Mouse (Mus musculus): ENCODE data around the gene Sacs.
"Not testable (repeated sequence)": the region's sequence is repeated elsewhere in the genome, so short reads cannot be mapped to it uniquely, and the experiment has no call there.

Sacs gene

GRCm38 (mm10) chr14:61137994-61138726 lies at the start of gene Sacs:
TSS of gene Sacs (plus strand) at chr14:61138457.
- peak; percentile 22 for DNase-seq

GRCm38 (mm10) chr14:61090955-61091354 lies 47.3 kb upstream of the Sacs start:
- no peak for DNase-seq

- no peak for DNase-seq
These were observed 46.2 kb upstream of the Sacs start for GRCm38 (mm10) chr14:61092073-61092472.

- no peak for DNase-seq
These were observed 40.2 kb upstream of the Sacs start for GRCm38 (mm10) chr14:61097974-61098625.

GRCm38 (mm10) chr14:61100736-61101135 lies 37.5 kb upstream of the Sacs start:
- no peak for DNase-seq

- no peak for DNase-seq
These were observed 31.9 kb upstream of the Sacs start for GRCm38 (mm10) chr14:61106404-61106803.

GRCm38 (mm10) chr14:61108625-61109024 lies 29.6 kb upstream of the Sacs start:
- DNase-seq, result no peak

GRCm38 (mm10) chr14:61112404-61112803 lies 25.9 kb upstream of the Sacs start:
- DNase-seq, result peak; percentile 92

GRCm38 (mm10) chr14:61124755-61125154 lies 13.5 kb upstream of the Sacs start:
- DNase-seq, result no peak

- DNase-seq, result no peak
These were observed 13.1 kb upstream of the Sacs start for GRCm38 (mm10) chr14:61125201-61125600.

- not testable (repeated sequence) for DNase-seq
These were observed 10.9 kb upstream of the Sacs start for GRCm38 (mm10) chr14:61127365-61127764.

- DNase-seq, result no peak
These were observed 9.2 kb upstream of the Sacs start for GRCm38 (mm10) chr14:61128961-61129507.

GRCm38 (mm10) chr14:61132556-61132955 lies 5.7 kb upstream of the Sacs start:
- DNase-seq, result no peak

GRCm38 (mm10) chr14:61134381-61135030 lies 3.8 kb upstream of the Sacs start:
- no peak for DNase-seq

- DNase-seq, result no peak
These were observed 847 bp upstream of the Sacs start for GRCm38 (mm10) chr14:61137410-61137809.

GRCm38 (mm10) chr14:61138727-61139067 lies 440 bp downstream of the Sacs start:
- DNase-seq, result no peak

GRCm38 (mm10) chr14:61143358-61143757 lies 5.1 kb downstream of the Sacs start:
- no peak for DNase-seq

GRCm38 (mm10) chr14:61143869-61144268 lies 5.6 kb downstream of the Sacs start:
- DNase-seq, result peak; percentile 74

GRCm38 (mm10) chr14:61150416-61150815 lies 12.2 kb downstream of the Sacs start:
- not testable (repeated sequence) for DNase-seq

- no peak for DNase-seq
These were observed 16.8 kb downstream of the Sacs start for GRCm38 (mm10) chr14:61154900-61155585.

GRCm38 (mm10) chr14:61155687-61156086 lies 17.4 kb downstream of the Sacs start:
- no peak for DNase-seq

- DNase-seq, result not testable (repeated sequence)
These were observed 19.2 kb downstream of the Sacs start for GRCm38 (mm10) chr14:61157426-61157825.

- DNase-seq, result no peak
These were observed 22.7 kb downstream of the Sacs start for GRCm38 (mm10) chr14:61160920-61161319.

All from thymus, postnatal 4 days (tissue).